Mouse (Mus musculus) lung, adult 18-20 months (tissue): Measurements from ENCODE around the gene Zfp97.
"Not testable (repeated sequence)": the region's sequence is repeated elsewhere in the genome, so short reads cannot be mapped to it uniquely, and the experiment has no call there.

ENCODE experiments used
- DNase-seq, 2 experiments: peaks; one replicate each; pipeline ENCODE4 v3.0.0; 2022; ENCODE audit warnings: mixed read lengths in 2 of 2

Zfp97 gene

DNA sequence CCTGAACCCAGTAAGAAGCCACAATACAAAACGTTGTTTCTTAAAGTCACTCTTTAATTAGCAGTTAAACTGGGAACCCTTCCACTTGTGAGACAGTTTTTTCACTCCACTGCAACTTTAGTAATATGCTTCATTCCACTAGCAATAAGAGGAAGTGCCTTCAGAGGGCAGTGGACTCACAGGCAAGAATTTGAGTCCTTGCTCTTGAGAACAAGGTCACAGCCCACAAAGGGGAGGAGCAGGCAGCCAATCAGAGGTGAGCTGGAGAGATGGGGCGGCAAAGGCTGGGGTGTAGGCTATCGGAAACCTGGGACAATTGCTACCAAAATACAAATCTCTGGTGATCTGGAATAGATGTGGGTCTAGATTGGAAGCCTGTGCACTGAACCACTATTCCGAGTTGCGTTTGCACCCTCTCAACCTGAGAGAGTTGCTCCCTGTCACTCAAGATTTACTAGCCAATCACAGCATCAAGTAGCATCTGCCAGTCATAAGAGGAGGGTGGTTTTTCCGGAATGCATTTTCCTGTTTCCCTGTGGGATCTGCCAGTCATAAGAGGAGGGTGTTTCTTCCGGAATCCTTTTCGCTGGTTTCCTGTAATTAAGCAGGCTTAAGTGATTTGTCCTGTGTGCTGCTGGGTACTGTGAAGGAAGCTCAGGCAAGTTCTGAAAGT is at the start of gene Zfp97:
TSS of gene Zfp97 (plus strand) at position 586 of the 673 bp plus-strand sequence.
- DNase-seq = not testable (repeated sequence)

- DNase-seq = not testable (repeated sequence)
Measured at GRCm38 (mm10) chr17:17178757-17179413, 57.7 kb downstream of the Zfp97 start.

- DNase-seq = not testable (repeated sequence)
Measured at GRCm38 (mm10) chr17:17194761-17195160, 73.5 kb downstream of the Zfp97 start.

GRCm38 (mm10) chr17:17195178-17195577 is 74.0 kb downstream of the Zfp97 start:
- DNase-seq = no peak

- not testable (repeated sequence) for DNase-seq
Measured at GRCm38 (mm10) chr17:17196111-17196510, 74.9 kb downstream of the Zfp97 start.
